Mouse (Mus musculus) midbrain, embryonic 16.5 days (tissue): Measurements from ENCODE around the gene Cntnap5b. TPM values are rescaled to one million over a fixed set of nuclear protein-coding genes. Genes with fewer than 3 reads are reported as not detected.
A peak's percentile ranks its signal among the peaks of the same experiment; 100 is the strongest.
"Not testable (repeated sequence)": the region's sequence is repeated elsewhere in the genome, so short reads cannot be mapped to it uniquely, and the experiment has no call there.

Source experiments
- ATAC-seq: fragments of 200-750 bp; cut with Nextera tagmentation; 2 replicates; pipeline ENCODE4 v1.8.0; 2017; ENCODE audit warnings: moderate TSS enrichment
- H3K27ac ChIP-seq: fragments of 300-500 bp; sonication (generic); 2 replicates; pipeline ENCODE4 v1.5.1; 2014; ENCODE audit warnings: mild to moderate bottlenecking, low read length, mixed read lengths
- H3K27me3 ChIP-seq: fragments of 300-500 bp; sonication (generic); 2 replicates; pipeline ENCODE4 v1.6.1; 2014; ENCODE audit warnings: low read depth, low read length, mixed read lengths; ENCODE audit not compliant: control insufficient read depth, insufficient read depth
- H3K36me3 ChIP-seq: fragments of 300-500 bp; sonication (generic); 2 replicates; pipeline ENCODE4 v1.6.1; 2014; ENCODE audit warnings: mild to moderate bottlenecking, low read length, moderate library complexity, mixed read lengths; ENCODE audit not compliant: control insufficient read depth, insufficient read depth
- H3K4me1 ChIP-seq: fragments of 300-500 bp; sonication (generic); 2 replicates; pipeline ENCODE4 v1.6.1; 2014; ENCODE audit warnings: mild to moderate bottlenecking, low read length, mixed read lengths; ENCODE audit not compliant: control insufficient read depth, insufficient read depth
- H3K4me2 ChIP-seq: fragments of 300-500 bp; sonication (generic); 2 replicates; pipeline ENCODE4 v1.6.1; 2014; ENCODE audit warnings: mild to moderate bottlenecking, low read length, mixed read lengths
- H3K4me3 ChIP-seq: fragments of 300-500 bp; sonication (generic); 2 replicates; pipeline ENCODE4 v1.5.1; 2014; ENCODE audit warnings: low read depth, mild to moderate bottlenecking, low read length, moderate library complexity, mixed read lengths
- H3K9ac ChIP-seq: fragments of 300-500 bp; sonication (generic); 2 replicates; pipeline ENCODE4 v1.6.1; 2014; ENCODE audit warnings: low read depth, low read length, mixed read lengths
- H3K9me3 ChIP-seq: fragments of 300-500 bp; sonication (generic); replicated peaks from 2 replicates; pipeline ENCODE4 v1.6.1; 2014; ENCODE audit warnings: mild to moderate bottlenecking, low read length, mixed read lengths; ENCODE audit not compliant: control insufficient read depth, poor library complexity, severe bottlenecking
- WGBS: fragments of 180-500 bp; shearing (Covaris S2); extraction: QIAGEN DNeasy Blood & Tissue Kit; methylation state at CpG from one replicate; pipeline ENCODE4 v1.1.7; 2014; 5-methylcytosine and 5-hydroxymethylcytosine counted together
- polyA plus RNA-seq: library from polyadenylated mRNA; unstranded; fragments of >200 nt; fragmentation: Nextera tagmentation; extraction: Ambion mirVana; gene quantifications from 2 replicates; pipeline ENCODE4 v1.2.1, GENCODE M21; 2015

Cntnap5b gene
- polyA plus RNA-seq, 1 experiment from 2014 or later, result 5.2 TPM

DNA sequence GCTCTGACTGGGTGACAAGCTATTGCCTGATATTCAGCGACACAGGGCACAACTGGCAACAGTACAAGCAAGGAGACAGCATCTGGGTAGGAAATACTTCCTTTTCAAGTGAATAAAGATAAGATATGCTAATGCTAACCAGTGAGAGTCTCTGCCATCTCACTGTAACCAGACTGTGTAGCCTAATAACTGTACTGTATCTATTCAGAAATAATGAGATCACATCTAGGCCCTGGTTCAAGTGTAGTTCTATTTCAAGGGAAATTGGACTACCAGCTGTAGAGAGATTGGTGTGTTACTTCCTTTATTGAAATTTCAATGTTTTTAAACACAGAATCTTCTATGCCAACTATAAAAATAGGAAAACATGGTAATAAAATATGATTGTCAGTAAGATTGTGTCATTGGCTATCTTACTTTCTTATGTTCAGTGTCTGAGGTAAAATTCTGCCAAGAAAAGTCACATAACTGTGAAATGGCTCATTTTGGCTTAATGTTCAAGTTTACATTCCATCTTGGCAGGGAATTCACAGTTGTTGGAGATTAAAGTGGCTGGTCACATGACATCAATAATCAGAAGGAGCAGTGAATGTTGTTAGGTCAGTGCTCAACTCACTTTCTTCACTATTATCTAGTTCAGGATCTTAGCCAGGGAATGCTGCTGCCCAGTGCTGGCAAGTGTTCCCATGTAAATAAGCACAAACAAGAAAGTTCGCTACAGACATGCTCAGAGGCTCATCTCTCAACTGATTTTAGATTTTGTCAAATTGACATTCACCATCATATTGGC is 194.9 kb downstream of the Cntnap5b start:
- no peaks in the 10 kb centered on the region for H3K9me3 ChIP-seq
- H3K4me1 ChIP-seq, result peaks cover 6% of the 10 kb centered on the region
- 89% methylated on average over 2 of the region's 2 CpGs for WGBS
- H3K4me2 ChIP-seq, result no peak overlapping the region
- no peaks in the 10 kb centered on the region for H3K27me3 ChIP-seq
- no peak overlapping the region for H3K4me3 ChIP-seq
- ATAC-seq, result no peak
- H3K36me3 ChIP-seq, result no peaks in the 10 kb centered on the region
- H3K27ac ChIP-seq, result no peak overlapping the region
- no peak overlapping the region for H3K9ac ChIP-seq

DNA sequence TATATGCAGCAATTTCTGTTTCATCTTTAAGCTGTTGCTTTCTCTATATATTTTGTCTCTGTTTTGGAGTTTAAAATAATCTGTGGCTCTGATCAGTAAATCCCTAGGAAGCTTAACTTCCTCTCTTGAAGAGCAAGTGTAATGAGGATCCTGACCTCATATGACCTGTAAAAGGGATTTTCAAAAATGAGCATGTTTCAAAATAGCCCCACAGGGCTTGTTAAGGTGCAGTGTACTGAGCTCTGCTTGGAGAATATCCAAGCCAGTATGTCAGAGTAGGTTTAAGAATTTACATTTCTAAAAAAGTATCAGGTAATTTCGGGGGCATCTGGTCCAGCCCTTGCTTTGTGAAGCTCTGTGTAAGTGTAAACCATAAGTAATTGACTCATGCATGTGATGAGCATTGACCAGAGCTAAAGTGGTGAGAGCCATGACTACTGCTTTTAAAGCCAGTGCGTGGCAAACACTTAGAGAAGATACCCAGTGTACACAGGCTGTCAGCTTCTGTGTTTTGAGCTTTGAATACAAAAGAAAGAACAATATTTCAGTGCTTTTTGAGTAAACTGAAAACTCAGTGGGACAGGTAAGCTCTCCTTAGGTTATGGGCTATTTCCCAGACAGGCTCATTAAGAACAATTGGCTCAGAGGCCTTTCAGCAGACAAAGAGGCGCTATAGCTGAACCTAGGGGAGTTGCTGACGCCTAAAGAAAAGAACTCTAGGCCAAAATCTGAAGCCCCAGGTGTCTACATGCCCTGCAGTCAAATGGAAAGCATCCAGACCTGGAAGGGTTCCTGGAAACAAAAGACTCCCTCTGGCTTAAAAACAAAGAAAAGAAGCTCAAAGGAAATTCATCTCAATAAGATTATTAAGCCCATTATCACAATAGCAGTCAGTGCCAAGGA is 197.9 kb downstream of the Cntnap5b start:
- H3K4me2 ChIP-seq, result no peak overlapping the region
- peaks cover 6% of the 10 kb centered on the region for H3K4me1 ChIP-seq
- no peaks in the 10 kb centered on the region for H3K9me3 ChIP-seq
- H3K36me3 ChIP-seq, result no peaks in the 10 kb centered on the region
- H3K27ac ChIP-seq, result 0 out of 2 replicates have a peak overlapping the region, but pooled peaks have one; percentile 11
- 10% methylated on average over 4 of the region's 4 CpGs for WGBS
- H3K4me3 ChIP-seq, result no peak overlapping the region
- no peaks in the 10 kb centered on the region for H3K27me3 ChIP-seq
- peak; percentile 77 for ATAC-seq
- no peak overlapping the region for H3K9ac ChIP-seq

DNA sequence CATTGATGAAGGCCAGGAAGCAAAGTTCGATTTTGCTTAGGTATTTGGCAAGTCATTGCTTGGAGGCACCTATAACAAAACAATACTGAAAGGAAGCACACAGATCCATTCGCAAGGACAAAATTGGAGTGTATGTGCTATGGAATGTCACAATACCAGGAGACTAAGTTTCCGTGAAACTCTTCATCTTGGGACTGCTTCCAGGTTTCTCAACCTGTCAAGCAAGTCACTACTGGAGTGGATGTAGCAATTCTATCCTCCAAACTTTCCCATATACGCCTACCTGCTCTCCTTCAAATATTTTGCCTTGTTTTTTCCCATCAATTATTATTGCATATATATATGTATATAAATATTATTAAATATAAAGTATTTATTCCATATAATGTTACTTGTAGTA is 228.7 kb downstream of the Cntnap5b start:
- H3K4me1 ChIP-seq, H3K9ac ChIP-seq, H3K9me3 ChIP-seq, H3K27me3 ChIP-seq, H3K27ac ChIP-seq, ATAC-seq, H3K4me3 ChIP-seq, H3K36me3 ChIP-seq, H3K4me2 ChIP-seq: not testable (repeated sequence)
- WGBS, result 93% methylated on average over 4 of the region's 4 CpGs

DNA sequence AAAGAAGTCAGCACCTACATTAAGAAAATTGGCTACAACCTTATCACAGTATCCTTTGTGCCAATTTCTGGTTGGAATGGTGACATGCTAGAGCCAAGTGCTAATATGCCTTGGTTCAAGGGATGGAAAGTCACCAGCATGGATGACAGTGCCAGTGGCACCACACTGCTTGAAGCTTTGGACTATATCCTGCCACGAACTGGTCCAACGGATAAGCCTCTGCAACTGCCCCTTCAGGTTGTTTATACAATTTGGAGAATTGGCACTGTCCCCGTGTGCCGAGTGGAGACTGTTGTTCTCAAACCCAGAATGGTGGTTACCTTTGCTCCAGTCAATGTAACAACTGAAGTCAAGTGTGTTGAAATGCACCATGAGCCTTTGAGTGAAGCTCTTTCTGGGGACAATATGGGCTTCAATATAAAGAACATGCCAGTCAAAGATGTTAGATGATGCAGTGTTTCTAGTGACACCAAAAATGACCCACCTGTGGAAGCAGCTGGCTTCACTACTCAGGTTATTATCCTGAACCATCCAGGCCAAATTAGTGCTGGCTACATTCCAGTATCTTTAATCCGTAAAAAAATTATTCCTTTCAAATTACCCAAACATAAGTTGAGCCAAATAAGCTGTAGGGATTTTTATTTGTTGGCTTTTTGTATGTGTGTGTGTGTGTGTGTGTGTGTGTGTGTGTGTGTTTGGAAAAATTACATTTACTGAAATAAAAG is 233.6 kb downstream of the Cntnap5b start:
- H3K9me3 ChIP-seq, result no peaks in the 10 kb centered on the region
- H3K4me3 ChIP-seq, result no peak overlapping the region
- H3K27me3 ChIP-seq, result no peaks in the 10 kb centered on the region
- H3K4me2 ChIP-seq, result no peak overlapping the region
- no peaks in the 10 kb centered on the region for H3K4me1 ChIP-seq
- H3K27ac ChIP-seq, result no peak overlapping the region
- H3K9ac ChIP-seq, result no peak overlapping the region
- no peak for ATAC-seq
- no peaks in the 10 kb centered on the region for H3K36me3 ChIP-seq
- 90% methylated on average over 5 of the region's 5 CpGs for WGBS

DNA sequence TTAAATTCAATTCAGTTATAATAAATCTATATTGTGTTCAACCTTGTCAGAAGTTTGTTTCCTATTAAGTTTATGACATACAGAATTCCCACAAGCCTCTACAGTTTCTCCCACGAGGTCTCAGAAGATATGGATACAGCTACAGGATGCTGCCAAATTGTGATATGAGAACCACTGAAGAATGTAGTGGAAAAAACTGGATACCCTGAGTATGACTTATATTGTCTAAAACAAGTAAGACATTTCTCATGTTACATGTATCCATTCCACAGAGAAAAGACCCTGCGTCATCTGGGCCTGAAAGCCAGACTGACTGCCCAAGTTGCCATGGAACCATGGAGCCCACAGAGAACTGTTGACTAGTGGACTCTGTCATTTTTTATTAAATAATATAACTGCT is 269.2 kb downstream of the Cntnap5b start:
- H3K9me3 ChIP-seq, result no peaks in the 10 kb centered on the region
- H3K36me3 ChIP-seq, result no peaks in the 10 kb centered on the region
- no peak overlapping the region for H3K4me3 ChIP-seq
- no peak overlapping the region for H3K4me2 ChIP-seq
- H3K9ac ChIP-seq, result no peak overlapping the region
- no peak overlapping the region for H3K27ac ChIP-seq
- H3K27me3 ChIP-seq, result no peaks in the 10 kb centered on the region
- 85% methylated on average over 2 of the region's 2 CpGs for WGBS
- no peaks in the 10 kb centered on the region for H3K4me1 ChIP-seq
- ATAC-seq, result no peak

DNA sequence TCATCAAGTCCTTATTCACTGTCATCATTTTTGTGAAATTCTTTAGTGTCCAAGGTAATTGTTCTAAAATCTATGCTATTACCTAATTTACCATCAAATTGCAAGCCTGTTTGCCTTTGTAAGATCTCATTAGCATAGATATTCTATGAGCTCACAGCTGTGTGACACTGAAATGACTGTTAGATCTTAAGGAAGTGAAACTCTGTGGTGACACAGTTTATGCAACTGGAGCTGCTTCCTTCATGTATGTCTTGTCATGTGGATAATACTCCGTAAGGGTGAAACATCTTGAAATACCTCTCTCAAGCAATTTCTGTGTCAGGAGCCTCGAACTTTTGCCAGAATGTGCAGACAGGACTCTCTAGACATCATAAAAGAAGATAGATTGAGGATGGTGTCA is 307.2 kb downstream of the Cntnap5b start:
- Histone ChIP-seq H3K36me3 (no peaks in the 10 kb centered on the region), H3K9ac (no peak overlapping the region), H3K27me3 (no peaks in the 10 kb centered on the region), H3K4me3 (no peak overlapping the region), H3K9me3 (no peaks in the 10 kb centered on the region), H3K4me1 (no peaks in the 10 kb centered on the region), H3K4me2 (no peak overlapping the region), H3K27ac (no peak overlapping the region)
- 69% methylated on average over 2 of the region's 2 CpGs for WGBS
- ATAC-seq, result no peak

DNA sequence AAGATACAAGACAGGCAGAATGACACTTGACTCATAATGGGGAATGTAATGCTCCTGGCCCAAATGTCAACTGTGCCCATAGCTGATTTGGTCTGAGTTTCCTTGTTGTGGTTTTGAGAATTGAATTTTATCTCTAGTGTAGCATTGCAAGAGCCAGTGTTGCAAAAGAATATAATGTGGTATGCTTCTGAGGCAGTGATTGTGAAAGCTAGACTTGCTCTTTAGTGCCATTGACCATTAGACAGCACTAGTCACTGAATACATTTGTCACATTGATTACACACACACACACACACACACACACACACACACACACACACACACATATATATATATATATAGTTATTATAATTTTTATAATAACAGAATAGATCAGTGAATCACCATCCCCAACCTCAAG is 328.0 kb downstream of the Cntnap5b start:
- Histone ChIP-seq H3K4me3 (no peak overlapping the region), H3K36me3 (no peaks in the 10 kb centered on the region), H3K9ac (no peak overlapping the region), H3K27ac (no peak overlapping the region), H3K4me1 (no peaks in the 10 kb centered on the region), H3K9me3 (no peaks in the 10 kb centered on the region), H3K4me2 (no peak overlapping the region), H3K27me3 (no peaks in the 10 kb centered on the region)
- no peak for ATAC-seq

DNA sequence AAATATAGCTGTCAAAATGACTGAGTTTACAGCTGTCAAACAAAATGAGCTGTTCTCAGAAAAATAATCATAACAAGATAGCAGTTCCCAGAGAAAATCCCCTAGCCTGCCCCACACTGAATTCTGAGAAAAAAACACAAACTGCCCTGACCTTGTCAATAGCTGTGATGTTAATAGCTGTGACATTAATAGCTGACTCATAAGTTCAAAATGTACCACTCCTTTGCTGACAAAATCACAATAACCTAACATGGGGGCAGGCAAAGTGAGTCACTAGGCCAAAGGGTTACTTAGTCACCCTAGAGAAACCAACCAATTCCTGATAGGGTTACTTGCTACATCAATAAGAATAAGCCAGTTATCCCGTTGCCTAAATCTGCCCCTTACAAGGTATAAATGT is 328.5 kb downstream of the Cntnap5b start:
- Histone ChIP-seq H3K27ac (no peak overlapping the region), H3K4me2 (no peak overlapping the region), H3K4me3 (no peak overlapping the region), H3K36me3 (no peaks in the 10 kb centered on the region), H3K27me3 (no peaks in the 10 kb centered on the region), H3K9me3 (no peaks in the 10 kb centered on the region), H3K4me1 (no peaks in the 10 kb centered on the region), H3K9ac (no peak overlapping the region)
- 59% methylated on average over 1 of the region's 1 CpGs for WGBS
- ATAC-seq, result no peak
